Mouse (Mus musculus) left cerebral cortex, adult 11 months (tissue): ENCODE data around the gene Arhgap35.

ENCODE experiments used
- DNase-seq: peaks from one replicate; pipeline ENCODE4 v3.0.0; 2022; ENCODE audit warnings: low spot score

Gene Arhgap35

DNA sequence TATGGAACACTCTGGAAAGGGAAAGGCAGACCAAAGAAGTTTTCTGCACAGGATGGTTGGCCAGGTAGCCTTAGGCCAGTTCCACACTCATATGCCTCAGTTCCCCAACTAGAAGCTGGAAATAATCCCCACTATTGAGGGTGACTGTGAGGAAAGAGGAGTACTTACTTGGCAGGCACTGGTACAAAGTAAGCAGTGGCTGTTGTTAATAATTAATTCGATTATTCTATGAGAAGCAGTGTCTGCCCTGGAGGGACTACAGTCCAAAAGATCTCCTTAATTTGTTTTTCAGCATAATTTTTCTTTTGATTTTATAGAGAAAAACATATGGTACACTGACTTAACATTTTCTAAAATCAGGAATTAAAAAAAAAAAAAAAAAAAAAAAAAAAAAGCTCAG is 10.7 kb downstream of the Arhgap35 start:
- DNase-seq, result no peak

DNA sequence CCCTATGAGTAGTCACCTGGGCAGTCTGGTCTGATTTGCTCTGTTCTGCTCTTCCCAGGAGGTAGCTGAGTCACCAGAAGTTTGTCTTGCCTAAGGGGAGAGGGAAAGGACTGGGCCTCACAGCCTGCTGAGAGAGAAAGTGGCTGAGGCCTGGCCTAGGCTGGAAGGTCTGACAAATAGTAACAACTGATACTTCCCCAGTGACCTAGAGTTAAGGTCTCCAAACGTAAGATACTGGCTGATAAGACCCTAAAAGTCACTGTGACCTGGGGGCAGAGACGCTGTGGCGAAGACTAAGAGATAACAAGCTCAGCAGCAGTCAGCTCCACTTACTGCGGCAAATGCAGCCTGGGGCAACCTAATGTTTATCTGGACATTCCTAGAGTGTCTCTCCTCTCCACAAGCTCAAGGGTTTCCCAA is 13.1 kb downstream of the Arhgap35 start:
- no peak for DNase-seq

DNA sequence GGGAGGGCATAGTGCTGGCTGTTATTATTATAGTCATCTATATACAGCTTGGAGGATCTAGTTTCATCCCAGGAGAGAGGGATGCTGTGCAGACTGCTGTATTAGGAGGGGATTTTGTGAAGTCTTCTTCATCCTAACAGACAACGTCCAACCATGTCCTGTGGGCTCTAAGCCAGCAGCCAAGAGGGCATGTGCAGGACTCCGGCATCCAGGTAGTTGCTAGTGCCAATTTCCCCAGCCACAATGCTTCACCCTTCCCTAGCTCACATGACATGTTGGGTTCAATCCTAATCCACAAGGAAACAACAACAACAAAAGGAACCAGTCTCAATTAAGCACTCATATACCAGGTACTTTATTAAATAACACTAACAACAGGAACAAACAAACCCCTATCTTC is 15.8 kb downstream of the Arhgap35 start:
- DNase-seq, result no peak

DNA sequence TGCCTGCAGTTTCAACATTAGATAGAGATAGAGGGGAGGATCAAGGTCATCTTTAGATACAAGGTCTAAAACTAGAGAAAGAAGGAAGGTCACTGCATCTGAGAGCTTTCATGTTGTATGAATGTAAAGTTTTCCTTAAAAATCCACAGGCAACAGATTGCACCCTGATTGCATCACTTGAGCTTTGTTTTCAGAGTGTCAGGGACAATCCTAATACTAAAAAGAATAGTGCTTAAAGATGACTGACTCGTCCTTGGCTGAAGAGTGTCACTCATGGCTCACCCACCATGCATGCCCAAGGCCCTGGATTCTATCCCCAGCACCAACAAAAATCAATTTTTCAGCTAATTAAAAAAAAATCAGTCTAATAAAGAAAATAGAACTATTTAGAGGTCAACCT is 23.5 kb downstream of the Arhgap35 start:
- no peak for DNase-seq

DNA sequence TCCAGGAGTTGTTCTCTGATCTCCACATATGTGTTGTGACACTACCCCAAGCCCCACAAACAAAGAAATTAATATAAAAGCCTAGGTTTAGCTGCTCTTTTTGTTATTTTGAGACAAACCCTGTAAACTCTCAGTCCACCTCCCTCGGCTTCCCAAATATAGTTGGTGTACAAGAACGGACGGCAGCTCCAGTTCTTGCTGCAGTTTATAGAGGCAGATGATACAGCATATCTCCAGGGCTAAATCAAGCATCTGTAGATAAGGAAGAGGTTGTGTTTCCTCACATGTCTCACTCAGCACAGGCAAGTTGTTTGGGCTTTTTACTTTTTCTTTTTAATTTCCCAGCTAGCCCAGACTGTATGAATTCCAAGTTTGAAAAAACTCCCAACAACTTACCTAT is 27.1 kb downstream of the Arhgap35 start:
- DNase-seq, result no peak

DNA sequence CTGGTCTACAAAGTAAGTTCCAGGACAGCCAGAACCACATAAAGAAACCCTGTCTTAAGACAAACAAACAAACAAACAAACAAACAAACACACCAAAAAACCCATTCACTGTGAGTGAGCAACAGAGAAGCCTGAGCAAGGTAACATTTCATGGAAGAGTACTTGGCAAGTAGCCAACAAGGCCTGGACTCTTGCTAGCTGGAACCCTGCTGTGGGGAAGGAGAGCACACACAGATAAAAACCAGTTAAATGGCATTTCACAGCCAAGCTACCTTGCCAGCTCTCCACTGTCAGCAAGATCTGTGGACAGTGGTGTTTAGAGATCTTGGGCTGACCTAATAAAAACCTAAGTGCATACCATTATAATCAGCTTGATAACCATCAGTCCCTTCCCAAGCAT is 30.4 kb downstream of the Arhgap35 start:
- no peak for DNase-seq

DNA sequence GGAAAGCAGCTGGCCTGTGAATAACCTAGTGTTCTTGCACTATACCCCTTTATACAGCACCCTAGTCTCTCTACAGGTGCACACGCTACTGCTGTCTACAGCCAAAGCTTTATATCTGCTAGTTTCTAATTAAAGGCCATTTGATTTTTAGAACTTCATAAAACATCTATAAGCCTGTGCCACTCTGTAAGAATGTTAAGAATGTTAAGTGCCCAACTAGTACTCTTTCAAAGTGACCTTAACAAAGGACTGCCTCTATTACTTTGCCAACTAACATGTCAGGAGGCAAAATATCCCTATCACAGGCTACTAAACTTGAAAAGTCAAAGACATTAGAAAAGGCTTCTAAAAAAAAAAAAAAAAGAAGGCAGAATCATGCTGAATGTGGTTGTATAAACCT is 31.0 kb downstream of the Arhgap35 start:
- no peak for DNase-seq

GRCm38 (mm10) chr7:16582299-16582698 is 32.5 kb downstream of the Arhgap35 start:
- no peak for DNase-seq

DNA sequence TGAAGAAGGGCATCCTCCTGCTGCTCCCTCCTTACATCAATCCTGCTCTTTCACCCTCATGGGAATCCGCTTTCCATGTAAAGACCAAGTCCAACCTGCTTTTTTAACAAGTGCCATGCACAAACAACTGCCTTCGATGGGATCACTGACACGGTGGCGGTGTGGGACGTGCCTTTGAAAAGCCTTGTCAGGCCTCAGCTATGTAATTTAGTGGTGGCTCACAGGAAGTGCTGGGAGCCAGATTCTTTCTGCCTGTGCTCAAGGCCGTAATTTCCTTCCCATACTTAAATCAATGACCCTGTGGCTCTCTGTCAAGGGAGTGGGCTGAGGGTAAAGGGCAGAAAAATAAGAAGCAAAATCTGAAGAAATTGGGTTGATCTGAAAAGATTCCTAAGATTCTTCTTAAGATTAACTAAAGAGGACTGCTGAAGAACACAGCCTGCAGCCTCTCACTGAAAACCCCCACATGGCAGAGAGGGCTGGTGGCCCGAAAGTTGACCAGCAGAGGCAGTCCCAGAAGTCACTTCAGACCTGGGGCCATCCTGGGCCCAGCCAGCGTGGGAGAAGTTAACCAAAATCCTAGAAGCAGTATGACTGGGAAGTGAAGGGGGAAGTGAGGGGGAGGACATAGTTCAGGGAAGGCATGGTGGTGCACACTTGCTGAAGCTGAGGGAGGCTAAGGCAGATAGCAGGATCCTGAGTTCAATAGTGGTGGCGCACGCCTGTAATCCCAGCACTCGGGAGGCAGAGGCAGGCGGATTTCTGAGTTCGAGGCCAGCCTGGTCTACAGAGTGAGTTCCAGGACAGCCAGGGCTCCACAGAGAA is 33.3 kb downstream of the Arhgap35 start:
- DNase-seq, result no peak

DNA sequence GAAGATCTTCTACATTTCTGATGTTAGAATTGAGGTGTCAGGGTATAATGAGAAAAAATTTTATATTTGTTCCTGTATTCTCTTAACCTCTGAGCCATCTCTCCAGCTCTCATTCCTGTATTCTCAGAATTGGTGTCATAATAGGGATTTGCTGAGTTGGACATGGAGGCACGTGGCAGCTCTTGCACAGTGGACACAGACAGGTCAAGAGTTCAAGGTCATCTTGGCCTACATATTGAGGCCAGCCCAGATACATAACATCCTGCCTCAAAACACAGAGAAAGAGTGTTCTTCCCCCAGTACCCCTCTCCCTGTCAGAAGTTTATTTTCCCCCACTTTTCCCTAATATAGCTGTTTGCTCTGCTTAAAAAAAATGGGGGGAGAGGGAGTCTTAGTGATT is 38.1 kb downstream of the Arhgap35 start:
- DNase-seq, result no peak

DNA sequence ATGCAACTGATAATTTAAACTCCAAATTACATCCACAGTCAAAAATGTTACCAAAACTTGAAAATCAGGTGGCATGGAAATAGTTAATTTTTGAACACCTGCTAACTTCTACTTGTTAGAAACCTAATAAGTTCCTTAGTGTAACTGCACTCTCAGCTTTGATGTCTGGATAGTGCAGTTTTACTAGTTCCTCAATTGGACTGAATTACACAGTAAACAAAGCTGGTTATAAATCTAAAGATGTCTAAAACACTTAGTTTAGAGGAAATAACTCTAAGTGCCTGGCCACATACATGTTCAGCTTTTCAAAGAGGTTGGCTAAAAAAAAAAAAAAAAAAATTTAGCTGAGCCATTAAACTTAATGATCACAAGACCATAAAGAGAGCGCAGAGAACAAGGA is 43.6 kb downstream of the Arhgap35 start:
- no peak for DNase-seq

DNA sequence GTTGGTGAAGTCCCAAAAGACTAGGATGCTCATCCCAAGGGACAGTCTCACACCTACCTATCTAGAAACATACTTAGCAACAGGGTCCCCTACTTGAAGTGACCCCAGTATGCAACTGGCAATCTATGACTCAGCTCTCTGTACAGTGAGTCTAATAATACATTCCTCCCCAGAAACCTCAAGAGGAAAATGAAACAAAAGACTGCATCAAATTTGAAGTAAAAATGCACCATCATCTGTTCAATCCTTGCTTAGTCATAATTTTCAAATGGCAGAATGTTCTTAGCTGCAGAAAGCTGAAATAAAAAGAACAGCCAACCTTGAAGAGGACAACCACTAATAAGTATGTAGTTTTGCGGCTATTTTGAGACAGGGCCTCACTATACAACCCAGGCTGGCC is 44.1 kb downstream of the Arhgap35 start:
- DNase-seq, result no peak

DNA sequence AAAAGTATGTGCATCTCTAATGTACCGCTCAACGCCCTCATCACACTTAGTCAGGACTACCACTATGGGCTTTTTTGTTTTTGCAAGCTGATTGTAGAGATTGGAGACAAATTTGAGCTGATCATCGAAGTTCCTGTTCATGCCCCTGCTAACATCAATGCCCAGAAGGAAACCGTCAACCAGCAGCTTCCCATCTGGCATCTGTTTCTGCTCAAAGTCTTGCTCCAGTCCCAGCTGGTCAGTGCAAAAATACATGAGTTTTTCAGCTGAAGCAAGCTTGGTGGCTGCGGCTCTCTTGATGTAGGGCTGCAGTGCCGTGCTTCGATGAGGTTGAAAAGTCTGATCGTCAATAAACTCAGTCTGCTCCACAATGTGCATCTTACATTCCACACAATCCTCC is 50.3 kb downstream of the Arhgap35 start:
- DNase-seq, result no peak

- no peak for DNase-seq
Observed at GRCm38 (mm10) chr7:16557783-16558538, 56.8 kb downstream of the Arhgap35 start.

DNA sequence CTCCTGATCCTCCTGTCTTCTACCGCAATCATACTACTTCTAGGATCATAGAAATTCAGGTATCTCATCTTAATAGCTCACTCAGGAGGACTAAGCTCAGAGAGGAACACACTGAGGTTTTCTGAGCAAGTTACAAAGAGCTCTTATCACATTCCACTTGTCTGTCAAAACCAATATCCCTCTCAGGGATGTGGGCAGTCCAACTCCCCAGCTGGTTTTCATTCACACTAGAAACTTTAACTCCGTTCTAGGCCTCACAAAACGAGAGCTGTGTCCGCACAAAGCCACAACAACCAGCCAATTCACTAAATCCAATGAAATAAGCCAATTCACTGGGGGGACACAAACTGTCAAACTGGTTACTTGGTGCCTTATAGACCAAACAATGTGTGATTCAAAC is 57.5 kb downstream of the Arhgap35 start:
- DNase-seq, result no peak

DNA sequence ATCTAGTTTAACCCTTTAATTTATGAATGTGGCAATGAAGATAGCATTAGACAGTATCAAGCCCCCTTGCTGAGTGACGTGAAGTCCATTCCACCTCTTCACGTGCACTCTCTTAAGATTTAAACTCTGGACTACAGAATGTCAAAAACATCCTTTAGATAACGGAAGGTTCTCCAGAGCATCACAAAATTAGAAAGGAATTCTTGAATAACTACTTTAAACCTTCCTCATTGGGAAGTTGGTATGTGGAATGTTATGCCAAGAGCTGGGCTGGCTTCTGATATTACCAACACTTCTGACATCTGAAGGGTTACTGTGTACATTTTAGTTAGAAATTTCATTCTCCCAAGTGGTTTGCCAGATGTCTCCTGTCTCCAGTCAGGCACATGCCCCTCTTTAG is 60.6 kb downstream of the Arhgap35 start:
- no peak for DNase-seq

DNA sequence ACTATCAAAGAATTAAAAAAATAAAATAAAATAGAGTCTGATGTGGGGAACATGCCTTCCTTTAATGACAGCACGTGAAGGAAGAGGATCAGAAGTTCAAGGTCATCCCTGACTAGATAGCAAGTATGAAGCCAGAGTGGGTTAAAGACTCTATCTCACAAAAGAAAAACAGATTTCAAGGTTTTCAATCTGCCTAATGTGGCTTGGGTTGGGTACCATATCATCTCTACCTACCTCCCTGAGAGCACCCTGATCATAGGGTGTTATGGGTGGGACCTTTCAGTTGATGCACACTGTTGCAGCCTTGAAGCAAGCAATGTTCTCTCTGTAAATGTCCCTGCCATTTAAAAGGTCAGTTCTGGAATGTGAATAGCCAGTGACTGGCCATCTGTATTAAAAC is 63.2 kb downstream of the Arhgap35 start:
- no peak for DNase-seq

GRCm38 (mm10) chr7:16549299-16549698 is 65.5 kb downstream of the Arhgap35 start:
- no peak for DNase-seq

GRCm38 (mm10) chr7:16544770-16545169 is 70.0 kb downstream of the Arhgap35 start:
- no peak for DNase-seq

DNA sequence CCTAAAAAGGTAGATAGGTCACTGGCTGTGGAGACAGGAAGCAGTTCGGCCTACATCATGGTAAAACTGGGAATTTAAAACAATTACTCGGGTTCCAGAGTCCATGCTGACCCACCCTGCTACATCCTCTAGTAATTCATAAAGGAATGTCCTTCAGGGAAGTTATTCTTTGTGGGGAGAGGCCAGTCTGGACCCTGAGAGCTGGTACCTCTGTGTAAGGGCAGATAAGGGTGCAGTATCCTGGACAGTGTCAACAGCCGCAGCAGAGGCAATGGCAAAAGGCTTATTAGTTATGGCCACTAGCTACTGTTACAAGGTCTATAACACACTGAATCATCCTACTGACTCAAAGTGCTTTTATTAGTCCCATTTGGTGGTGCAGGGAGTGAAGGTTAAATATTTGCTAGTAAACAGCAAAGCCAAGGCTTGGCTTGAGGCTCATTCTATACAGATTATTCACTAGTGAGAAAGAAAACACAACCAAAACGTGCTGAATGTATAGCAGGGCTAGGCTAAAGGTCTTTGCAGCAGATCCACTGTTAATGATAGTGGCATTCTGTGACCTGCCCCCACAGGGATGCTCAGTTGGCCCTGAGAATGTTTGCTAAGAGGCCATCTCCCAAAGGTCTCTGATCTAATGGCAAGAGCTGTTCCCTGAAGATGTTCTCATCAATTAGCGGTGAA is 77.4 kb downstream of the Arhgap35 start:
- no peak for DNase-seq

- no peak for DNase-seq
Observed at GRCm38 (mm10) chr7:16525995-16526394, 88.8 kb downstream of the Arhgap35 start.

DNA sequence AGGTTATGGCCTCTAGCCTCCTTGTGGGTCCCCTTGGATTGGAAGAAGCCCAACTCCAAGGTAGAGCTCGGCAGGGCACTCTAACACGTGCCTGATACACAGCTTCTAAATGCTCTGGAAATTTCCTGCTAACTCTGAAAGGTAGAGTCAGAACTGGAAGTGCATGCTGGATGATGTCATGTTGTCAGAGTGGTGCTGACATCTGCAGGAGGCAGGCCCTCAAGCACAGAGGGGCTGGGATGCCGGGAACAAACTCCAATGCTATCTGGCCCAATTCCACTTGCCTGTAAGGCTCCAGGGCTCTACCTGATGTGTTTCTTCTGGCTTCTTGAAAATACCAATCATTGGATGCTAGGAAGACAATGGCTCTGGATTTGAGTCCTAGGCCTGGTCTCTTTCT is 89.3 kb downstream of the Arhgap35 start:
- no peak for DNase-seq

DNA sequence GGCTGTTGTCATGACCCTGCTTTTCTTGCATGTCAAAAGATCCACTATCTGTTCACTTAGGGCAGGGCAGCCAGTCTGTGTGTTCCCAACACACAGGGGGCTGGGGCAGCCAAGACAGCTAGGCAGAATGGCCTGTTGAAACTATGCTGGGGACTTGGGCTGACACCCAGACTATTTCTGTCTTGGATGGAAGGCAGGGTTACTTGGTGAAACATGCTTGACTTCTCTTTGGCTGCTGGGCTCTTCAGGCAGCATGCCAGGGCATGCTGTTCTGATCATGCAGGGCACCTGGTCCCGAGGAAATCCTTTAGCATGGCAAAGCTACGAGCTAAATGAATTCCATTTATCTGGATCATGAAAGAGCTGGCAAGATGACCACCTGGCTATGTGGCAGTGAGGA is 90.5 kb downstream of the Arhgap35 start:
- DNase-seq, result no peak
